Mouse (Mus musculus) C2C12 (cell line): ENCODE data around the gene Zrsr1.

Experiments
- CEBPB ChIP-seq: IDR thresholded peaks from one replicate; pipeline ENCODE4 v1.6.1; 2011; ENCODE audit warnings: low read depth, mild to moderate bottlenecking, control low read depth, moderate library complexity
- CTCF ChIP-seq: IDR thresholded peaks from one replicate; pipeline ENCODE4 v1.5.1; 2011; ENCODE audit not compliant: control insufficient read depth, insufficient read depth, insufficient read length
- MYOD1 ChIP-seq: IDR thresholded peaks from one replicate; pipeline ENCODE4 v1.6.1; 2011; ENCODE audit warnings: low read depth; ENCODE audit not compliant: control insufficient read depth, insufficient read length
- USF1 ChIP-seq: IDR thresholded peaks from one replicate; pipeline ENCODE4 v1.6.1; 2011; ENCODE audit warnings: low read depth, mild to moderate bottlenecking, control low read depth, moderate library complexity

DNA sequence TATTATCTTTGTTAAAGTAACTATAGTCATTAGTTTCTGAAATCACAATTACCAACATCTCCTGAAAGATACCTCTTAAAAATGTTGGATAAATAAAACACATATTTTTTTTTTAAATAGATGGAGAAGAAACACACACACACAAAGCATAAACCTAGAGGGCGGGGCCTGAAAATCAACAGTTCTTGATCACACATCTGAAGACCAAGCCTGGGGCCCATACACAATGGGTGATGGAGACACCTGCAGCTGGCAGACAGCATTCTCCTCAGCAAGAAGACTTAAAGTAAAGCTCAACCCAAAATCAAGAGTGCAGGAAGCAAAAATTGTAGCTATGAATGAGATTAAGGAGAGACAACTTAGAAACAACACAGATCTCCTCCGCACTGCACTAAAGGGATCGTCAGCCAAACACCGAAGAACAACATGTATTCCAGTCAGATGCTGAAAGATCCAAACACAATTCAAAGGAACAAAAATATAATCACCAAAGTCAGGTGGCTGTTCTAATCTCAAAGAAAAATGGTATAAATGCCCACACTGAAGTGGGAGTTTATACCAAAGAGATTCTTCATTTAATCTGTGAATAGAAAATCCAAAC, 34.0 kb upstream of the Zrsr1 start:
- TF ChIP-seq CTCF (no peak), USF1 (no peak), MYOD1 (no peak), CEBPB (no peak)
